Mouse (Mus musculus): ENCODE measurements at regions not wholly inside any gene's neighbourhood (a gene's known extent, or its start where the extent isn't known, plus 50 kb on each side); places are given as distances from the start of the nearest gene placed in this dataset.
"Not testable (repeated sequence)": the region's sequence is repeated elsewhere in the genome, so short reads cannot be mapped to it uniquely, and the experiment has no call there.

DNA sequence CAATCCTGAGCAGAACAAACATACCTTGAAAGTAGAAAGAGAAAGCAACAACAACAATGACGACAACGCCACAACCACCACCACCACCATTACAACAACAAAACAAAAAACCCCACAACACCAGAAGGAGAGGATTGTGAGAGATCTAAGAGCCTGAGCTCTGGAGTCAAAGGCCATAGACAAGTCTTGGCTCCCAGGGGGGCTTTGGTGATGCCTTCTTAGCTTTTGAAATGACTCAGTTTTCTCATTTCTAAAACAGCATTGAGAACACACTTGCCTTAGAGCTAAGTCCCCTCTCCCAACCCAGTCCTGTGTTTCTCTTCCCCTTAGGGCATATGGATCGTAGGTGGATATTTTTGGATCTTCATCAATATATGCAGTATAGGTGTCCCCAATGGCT lies 112.2 kb downstream of the Kif20b start:
- DNase-seq (ENCODE audit: low spot score), result no peak

DNA sequence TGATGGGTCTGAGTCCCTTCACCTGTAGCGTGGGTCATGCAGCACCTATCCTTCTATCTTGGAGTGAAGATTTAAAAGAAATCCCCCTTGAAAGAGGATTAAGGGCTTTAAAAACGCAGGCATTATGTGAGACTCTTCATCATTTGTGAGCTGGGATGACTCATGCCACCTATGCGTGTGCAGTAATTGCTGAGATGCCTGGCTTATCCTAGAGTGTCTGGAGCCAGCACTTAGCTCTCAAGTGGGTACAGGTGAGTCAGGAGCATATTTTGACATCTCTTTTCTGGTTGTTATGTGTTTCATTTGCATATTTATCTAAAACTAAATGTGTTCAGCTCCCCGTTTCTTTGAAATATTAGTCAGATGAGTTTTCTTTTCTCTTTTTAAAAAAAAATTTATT lies 123.4 kb downstream of the Kif20b start:
- DNase-seq (ENCODE audit: low spot score), result no peak

DNA sequence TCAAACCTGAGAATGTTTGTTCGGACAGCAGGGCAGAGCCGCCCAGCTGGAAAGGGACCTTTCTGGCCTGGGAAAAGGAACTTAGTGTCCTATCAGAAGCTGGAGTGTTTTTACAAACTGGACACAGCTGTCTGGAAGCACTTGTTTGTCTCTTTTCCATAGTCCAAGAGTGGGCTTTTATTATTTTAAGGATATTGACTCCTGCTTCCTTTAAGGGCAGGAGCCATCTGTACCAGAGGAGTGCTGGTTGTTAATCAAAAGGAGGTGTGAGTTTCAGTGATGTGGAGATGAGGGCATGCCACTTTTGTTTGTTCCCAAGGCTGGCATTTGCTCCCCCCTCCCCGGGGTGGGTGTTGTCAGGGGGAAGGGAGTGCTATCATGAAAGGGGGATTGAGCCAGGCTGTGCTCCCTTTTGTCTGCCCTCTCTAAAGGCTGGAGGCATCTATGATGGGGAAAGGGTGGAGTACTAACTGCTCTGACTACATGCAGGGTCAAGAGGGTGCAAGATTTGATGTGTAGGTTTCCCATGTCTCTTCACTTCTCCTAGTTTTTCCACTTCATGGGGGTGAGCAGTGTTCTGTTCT lies 144.3 kb downstream of the Kif20b start:
- no peak for DNase-seq (ENCODE audit: low spot score)

DNA sequence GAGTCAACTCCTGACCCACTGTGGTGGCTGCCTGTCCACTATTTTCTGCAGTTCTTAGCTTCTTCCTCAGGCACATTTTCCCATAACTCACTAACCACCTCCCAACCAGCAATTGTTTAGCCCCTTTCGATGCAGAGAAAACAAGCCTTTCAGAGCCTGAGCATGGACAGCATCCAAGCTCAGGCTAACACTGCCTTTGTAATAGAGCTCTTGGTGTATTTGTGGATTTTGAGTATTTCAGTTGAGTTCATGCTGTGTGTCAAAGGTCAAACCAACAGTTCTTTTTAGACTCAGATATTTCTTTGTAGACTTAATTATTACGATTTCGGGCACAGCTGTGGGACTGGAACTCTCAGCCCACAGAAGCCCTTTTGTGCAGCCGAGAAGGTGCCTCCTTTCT lies 159.0 kb downstream of the Kif20b start:
- DNase-seq (ENCODE audit: low spot score), result no peak

DNA sequence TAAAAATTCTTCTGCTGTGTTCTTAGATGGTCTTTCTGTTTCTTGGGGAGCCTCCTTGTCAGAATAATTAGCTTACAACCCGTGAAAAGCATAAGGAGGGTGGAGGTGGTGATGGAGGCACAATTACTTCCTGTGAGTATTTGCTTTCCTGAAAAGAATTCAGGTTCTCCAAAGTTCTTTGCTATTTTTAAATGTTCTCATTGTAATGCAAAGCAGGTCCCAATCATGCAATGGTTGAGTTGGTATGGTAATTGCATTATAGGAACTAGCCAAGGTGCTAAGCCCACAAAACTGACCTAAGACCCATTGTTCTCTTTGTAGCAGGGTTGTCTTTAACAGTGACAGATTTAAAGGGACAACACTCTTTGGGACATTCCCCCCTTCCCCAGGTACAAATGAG lies 179.1 kb downstream of the Kif20b start:
- no peak for DNase-seq (ENCODE audit: low spot score)

DNA sequence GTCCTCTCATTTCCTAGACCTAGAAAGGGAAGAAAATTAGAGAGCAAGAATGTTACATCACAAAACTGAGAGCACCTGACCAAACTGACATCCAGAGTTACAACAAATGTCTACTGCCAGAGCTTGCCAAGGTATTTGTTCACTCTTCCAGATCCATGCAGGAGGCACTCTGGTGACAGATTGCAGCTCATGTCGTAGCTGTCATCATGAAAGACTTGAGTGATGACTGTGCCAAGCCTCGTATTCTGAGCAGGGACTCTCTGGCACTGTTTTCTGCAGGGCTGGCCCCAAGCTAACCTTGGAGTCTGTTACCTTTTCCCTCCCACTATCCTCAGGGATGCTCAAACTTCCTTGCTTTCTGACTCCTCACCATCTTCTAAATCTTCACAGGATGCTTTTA lies 192.2 kb downstream of the Kif20b start:
- DNase-seq (ENCODE audit: low spot score), result no peak

GRCm38 (mm10) chr19:35125278-35125677 lies 203.1 kb downstream of the Kif20b start:
- peak; percentile 29 for DNase-seq (ENCODE audit: low spot score)

GRCm38 (mm10) chr19:35126594-35127051 lies 204.5 kb downstream of the Kif20b start:
- no peak for DNase-seq (ENCODE audit: low spot score)

DNA sequence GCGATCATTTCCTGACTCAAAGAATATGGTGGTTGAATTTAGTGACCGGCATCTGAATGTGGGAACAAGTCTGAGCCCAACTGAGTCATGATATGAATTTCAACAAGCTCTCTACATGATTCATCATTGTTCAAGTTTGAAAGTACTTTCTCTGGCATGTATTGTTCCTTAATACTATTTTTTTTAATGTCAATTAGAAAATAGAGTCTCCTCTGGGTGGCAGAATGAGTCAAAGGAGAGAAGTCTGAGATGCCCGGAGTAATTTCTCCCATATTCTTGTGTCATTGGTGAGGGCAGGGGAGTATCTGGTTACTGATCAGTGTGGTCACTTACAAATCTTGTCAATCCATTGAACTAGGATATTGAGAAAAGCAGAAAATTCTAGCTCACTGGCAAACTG lies 205.9 kb downstream of the Kif20b start:
- DNase-seq (ENCODE audit: low spot score), result no peak

DNA sequence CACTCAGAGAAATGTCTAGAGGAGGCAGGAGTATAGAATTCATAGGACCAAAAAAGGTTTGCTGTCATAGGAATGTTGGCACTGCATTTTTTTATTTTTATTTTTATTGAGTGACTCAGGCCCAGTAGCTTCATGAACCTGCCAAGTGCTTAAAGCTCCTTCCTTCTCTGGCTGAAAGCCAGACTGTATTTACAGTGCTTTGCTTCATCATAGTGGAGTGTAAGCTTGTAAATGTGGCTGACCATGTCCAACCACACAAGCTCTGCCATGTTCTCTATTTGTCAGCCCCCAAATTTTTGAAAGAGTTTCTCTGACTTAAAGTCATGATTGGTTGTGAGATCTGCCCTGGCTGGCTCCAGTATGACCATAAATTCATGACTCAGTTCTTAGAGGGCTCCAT lies 221.0 kb downstream of the Kif20b start:
- no peak for DNase-seq (ENCODE audit: low spot score)

GRCm38 (mm10) chr19:35143781-35144180 lies 221.6 kb downstream of the Kif20b start:
- DNase-seq (ENCODE audit: low spot score), result no peak

GRCm38 (mm10) chr19:35149476-35149875 lies 227.3 kb downstream of the Kif20b start:
- not testable (repeated sequence) for DNase-seq (ENCODE audit: low spot score)

DNA sequence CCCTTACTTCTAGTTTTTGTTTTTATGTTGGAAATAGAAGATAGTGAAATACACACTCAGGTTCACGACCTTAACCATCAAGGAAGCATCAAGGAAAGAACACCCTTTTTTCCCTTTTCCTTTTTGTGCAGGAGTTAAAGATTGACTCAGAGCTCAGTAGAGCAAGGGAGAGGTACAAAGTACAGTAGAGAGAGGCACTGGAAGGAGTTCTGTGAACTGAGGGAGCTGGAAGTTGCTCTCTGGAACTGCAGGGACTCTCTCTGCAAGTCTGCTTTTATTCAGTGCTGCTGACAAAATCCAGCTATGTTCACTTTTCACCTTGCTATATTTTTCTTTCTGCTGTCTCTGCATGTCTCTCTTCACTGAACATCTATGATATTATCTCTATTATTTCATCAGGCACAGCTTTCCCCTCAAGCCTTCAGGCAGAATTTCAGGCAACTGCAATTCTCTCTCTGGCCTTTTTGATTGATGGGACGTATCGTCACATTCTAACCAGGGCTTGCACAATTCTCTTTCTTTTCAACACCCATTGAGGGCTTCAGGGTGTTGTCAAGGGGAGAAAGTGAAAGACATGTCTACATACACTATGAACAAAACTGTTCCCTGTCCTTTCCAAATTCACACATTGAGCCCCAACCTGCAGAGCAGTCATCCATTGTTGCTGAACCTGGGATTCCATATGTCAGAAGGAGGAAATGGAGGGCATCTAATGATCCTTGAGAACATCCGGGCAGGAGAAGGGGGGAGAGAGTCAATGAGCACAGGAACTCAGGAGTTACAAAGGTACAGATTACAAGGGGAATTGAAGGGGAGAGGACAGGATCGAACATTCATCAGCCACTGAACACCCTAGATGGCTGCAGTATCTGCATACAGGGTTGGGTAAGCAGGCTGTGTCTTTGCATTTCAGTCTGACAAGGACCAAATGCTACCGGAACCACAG lies 228.9 kb downstream of the Kif20b start:
- DNase-seq (ENCODE audit: low spot score), result no peak

GRCm38 (mm10) chr19:35151841-35152240 lies 229.7 kb downstream of the Kif20b start:
- DNase-seq (ENCODE audit: low spot score), result no peak

- DNase-seq (ENCODE audit: low spot score), result no peak
Measured at GRCm38 (mm10) chr19:35157849-35158248, 235.7 kb downstream of the Kif20b start.

GRCm38 (mm10) chr19:35164727-35165126 lies 242.6 kb downstream of the Kif20b start:
- DNase-seq (ENCODE audit: low spot score), result no peak

DNA sequence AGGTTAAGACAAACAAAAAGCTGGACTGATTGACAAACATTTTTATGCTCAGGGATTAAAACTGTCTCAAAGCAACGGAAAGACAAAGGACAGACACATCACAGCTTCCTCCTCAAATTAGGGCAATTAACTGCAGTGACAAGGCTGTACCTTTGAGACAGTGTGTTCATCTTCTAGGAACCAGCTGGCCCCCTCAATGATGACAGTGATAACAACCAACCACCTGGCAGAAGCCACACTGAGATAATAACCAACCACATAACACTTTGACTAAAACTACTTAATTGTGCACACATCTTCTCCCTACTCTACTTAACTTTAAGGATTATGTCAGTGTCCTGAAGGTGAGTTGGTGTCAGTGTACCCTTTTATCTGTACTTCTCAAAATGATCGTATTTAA lies 248.4 kb downstream of the Kif20b start:
- DNase-seq (ENCODE audit: low spot score), result no peak

DNA sequence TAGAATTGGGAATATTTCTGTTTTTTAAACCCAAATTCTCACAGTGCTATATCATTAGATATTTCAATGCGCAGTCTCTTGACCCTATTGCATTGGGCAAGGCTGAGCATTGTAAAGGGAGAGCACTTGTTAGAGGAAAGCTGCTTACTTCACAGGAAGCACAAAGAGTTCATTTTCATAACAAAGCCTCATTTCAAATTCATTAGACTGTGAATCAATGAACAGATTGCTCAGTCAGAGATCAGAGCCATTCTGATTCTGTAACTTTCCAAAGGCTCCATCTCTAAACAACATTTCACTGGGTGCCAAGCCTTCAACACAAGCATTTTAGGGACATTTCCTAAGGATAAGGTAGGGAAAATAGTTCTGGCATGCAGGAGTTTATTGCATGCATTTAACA lies 257.9 kb downstream of the Kif20b start:
- DNase-seq (ENCODE audit: low spot score), result no peak

DNA sequence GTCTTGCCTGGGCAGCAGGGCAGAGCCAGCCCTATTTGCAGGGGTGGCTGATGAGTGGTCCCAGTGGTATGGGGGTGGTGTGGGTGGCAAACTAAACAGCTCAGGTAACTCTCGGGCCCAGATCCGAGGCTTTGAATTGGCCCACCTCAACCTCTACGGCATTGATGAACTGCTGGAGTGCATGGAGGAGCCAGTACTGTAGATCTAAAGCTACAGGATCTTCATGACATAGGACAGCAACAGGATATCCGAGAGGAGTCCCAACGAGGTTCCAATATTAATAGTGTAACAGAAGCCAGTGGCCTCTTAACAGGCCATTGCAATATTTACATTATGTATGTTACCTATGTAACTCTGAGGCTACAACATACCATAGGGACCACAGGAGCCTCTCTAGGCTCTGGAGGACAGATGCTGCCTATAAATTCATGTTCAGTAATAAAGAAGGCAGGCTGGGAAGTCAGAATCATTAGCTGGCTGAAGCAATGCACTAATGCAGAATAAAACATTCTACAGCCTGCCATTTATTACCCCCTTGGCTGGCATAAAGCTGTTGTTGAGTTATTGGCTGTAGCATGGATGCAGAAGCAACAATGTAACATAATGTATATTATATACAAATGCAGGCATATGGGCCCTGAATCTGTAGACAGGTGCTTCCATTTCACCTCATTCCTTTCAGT lies 283.5 kb downstream of the Kif20b start:
- DNase-seq (ENCODE audit: low spot score), result no peak

DNA sequence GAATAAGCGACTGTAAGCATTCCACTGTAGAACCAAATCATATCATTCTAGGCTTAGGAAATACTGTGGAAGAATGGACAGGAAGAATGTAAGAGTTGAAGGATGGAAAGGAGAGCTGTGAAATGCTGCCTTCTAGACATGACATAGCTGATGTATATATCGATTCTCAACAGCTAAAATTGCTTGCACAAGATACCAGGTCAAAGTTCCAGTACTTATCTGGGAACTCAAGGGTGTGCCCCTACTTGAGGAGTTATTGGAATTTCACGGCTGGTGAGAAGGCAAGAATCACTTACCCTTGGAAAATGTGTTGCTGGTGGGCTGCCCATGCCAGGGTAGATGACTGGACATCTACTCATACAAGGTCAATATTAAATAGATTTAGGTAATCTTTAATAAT lies 322.0 kb downstream of the Kif20b start:
- no peak for DNase-seq (ENCODE audit: low spot score)

- no peak for DNase-seq (ENCODE audit: low spot score)
Measured at GRCm38 (mm10) chr19:35247531-35247930, 325.4 kb downstream of the Kif20b start.

- not testable (repeated sequence) for DNase-seq (ENCODE audit: low spot score)
Measured at GRCm38 (mm10) chr19:35258634-35259033, 336.5 kb downstream of the Kif20b start.

DNA sequence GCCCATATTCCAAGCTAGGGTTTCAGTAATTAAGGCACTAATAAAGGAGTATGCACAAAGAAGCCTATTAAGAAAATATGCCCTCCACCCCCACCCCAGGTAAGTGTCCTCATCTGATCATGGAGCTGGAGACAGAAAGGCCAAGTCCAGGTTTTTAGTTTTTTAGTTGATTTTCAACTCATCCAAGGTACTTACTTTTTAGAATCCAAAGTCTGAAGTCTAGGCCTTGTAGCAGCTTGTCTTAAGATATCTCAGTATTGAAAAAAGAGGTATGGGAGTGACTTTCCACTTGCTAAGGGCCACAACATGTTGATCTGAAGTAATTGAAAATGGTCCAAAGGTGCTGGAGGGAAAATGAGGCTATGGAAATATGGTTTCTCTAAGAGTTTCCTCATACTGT lies 340.9 kb downstream of the Kif20b start:
- DNase-seq (ENCODE audit: low spot score), result no peak

Data from MN1 (cell line).